Mouse (Mus musculus): ENCODE data around the gene Rhbdl1. TPM values are rescaled to one million over a fixed set of nuclear protein-coding genes. Genes with fewer than 3 reads are reported as not detected.

Gene Rhbdl1
- polyA plus RNA-seq, 1 experiment: 1.6 TPM

DNA sequence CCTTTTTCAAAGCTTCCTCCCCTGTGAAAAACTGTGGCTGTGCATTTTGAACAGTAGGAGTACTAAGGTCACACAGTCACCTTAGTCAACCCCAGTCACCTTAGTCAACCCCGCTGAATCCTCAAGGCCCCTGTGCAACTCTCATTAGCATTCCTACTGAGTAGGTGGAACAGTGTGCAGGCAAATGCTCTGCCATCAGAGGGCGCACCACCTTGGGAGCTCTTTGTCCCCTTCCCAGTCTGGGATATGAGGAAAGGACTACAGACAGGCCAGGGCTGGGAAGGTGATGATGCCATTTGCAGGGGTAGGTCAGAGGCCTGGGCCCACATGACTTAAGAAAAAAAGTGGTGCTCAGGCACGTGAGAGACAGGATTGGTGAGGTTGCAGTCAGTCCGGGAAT lies 42.2 kb upstream of the Rhbdl1 start:
- TF ChIP-seq POLR2A (IDR thresholded peaks at IDR 0.05; ENCODE audit: borderline replicate concordance, low read depth, low read length) (no peak), CTCF (IDR thresholded peaks at IDR 0.05; ENCODE audit: low read depth, low read length) (peak; percentile 58)
- Histone ChIP-seq H3K4me3 (ENCODE audit: insufficient read depth, low read length) (no peak overlapping the region), H3K4me1 (ENCODE audit: control insufficient read depth, insufficient read depth, low read length) (peaks cover 10% of the 10 kb centered on the region), H3K27ac (ENCODE audit: insufficient read depth, low read depth, low read length) (no peak overlapping the region)

DNA sequence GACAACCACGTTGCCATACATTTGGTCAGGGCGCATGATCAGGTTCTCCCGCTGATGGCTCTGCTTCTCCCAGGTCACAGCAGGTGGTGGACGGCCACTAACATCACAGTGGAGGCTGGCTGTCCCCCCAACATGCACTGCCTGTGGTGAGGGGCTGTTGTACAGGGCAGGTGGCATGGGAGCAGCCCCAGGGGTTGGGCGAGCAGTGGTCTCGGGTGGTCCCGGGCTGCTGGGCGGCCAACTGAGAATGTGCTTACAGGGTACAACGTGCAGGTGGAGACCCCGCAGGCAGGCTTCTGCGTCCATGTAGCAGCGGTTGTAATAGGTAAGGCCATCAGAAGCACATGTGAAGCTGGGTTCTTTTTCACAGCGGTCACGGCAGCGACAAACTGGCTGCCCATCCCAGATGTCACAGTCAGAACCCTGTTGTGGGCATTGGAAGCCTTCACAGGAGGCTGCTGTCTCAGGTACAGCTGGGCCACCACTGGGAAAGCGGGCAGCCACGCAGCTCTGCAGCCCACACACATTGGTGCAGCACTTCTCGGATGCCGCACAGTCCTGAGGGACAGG lies 41.6 kb upstream of the Rhbdl1 start:
- Histone ChIP-seq H3K27ac (ENCODE audit: insufficient read depth, low read depth, low read length) (no peak overlapping the region), H3K4me1 (ENCODE audit: control insufficient read depth, insufficient read depth, low read length) (peaks cover 14% of the 10 kb centered on the region), H3K4me3 (ENCODE audit: insufficient read depth, low read length) (no peak overlapping the region)
- TF ChIP-seq POLR2A (IDR thresholded peaks at IDR 0.05; ENCODE audit: borderline replicate concordance, low read depth, low read length): no peak
- TF ChIP-seq CTCF (IDR thresholded peaks at IDR 0.05; ENCODE audit: low read depth, low read length): no peak

DNA sequence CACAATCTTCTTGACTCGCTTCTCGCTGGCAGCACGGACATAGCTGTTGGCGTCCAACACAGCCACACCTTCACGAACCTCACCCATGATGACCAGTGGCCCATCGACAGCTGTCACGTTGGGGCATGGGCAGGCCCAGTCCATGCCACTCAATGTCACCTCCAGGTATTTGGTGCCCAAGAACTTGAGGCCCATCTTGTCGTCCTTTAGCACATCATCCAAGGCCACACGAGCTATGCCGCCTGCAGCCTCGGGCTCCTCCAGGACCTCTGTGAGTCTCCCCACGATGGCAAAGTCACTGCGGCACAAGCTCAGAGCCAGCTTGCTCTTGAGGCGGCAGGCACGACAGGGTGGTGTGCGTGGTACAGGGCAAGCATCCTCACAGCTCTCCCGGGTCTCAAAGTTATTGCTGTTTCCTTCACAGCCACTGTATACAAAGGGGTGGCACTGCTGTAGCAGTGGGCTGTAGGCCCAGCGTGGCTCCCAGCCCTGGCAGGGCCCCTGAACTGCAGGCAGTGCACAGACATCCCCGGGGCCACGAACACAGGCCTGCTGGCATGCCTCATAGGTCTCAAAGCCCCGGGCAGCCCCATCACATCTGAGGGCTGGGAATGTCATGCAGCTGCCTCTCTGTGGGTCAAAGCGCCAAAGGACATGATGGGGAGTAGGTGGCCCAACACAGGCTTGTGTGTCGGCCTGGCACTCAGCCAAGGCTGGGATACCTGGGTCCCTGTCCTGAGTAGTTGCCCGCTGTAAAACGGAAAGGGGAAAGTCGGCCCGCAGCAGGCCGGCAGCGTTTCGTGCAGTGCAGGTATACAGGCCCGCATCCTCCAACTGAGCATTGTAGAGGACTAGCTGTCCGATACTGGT lies 40.9 kb upstream of the Rhbdl1 start:
- Histone ChIP-seq H3K27ac (ENCODE audit: insufficient read depth, low read depth, low read length) (no peak overlapping the region), H3K4me1 (ENCODE audit: control insufficient read depth, insufficient read depth, low read length) (peaks cover 14% of the 10 kb centered on the region), H3K4me3 (ENCODE audit: insufficient read depth, low read length) (no peak overlapping the region)
- TF ChIP-seq POLR2A (IDR thresholded peaks at IDR 0.05; ENCODE audit: borderline replicate concordance, low read depth, low read length) (no peak), CTCF (IDR thresholded peaks at IDR 0.05; ENCODE audit: low read depth, low read length) (no peak)

DNA sequence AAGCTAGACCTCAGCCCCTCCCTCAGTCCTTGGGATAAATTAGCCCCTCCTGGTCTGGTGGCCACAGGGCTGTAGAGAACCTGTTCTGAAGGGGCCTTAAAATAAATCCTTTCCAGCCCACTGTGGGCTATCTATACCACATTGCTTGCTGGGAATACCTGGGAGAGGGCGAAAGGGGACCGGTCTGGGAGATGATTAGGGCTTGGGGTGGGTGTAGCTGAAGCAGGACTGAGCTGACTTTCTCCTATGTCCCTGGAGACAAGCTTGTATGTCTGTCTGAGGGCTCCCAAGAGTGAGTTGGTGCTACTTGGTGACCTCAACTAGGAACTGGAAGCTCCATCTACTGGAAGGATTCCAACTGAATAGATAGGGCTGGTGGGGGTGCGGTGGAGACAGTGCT lies 39.9 kb upstream of the Rhbdl1 start:
- Histone ChIP-seq H3K4me3 (ENCODE audit: insufficient read depth, low read length) (no peak overlapping the region), H3K4me1 (ENCODE audit: control insufficient read depth, insufficient read depth, low read length) (peaks cover 14% of the 10 kb centered on the region), H3K27ac (ENCODE audit: insufficient read depth, low read depth, low read length) (no peak overlapping the region)
- no peak for TF ChIP-seq CTCF (IDR thresholded peaks at IDR 0.05; ENCODE audit: low read depth, low read length)
- TF ChIP-seq POLR2A (IDR thresholded peaks at IDR 0.05; ENCODE audit: borderline replicate concordance, low read depth, low read length): no peak

DNA sequence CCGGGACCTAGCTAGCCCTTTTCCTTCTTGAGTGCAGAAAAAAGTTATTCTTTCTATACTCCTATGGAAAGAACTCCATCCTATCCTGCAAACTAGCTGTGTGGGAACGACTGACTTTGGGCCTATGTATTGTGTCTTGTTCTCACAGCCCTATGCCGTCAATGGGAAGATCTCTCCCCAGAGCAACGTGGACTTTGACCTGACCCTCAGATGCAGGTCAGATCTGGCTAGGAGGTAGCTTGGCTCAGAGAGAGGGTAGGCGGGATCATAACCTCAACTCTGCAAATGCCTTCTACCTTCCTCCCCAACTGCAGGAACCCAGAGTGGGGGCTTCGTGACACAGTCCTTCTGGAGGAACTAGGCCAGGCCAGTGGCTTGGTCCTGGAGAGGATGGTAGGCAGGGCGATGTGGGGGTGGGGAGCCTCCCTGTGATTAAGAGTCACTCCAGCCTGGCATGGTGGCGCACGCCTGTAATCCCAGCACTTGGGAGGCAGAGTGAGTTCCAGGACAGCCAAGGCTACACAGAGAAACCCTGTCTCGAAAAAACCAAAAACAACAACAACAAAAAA lies 39.3 kb upstream of the Rhbdl1 start:
- peak overlapping the region; percentile 74 for H3K4me3 ChIP-seq (ENCODE audit: insufficient read depth, low read length)
- H3K27ac ChIP-seq (ENCODE audit: insufficient read depth, low read depth, low read length): no peak overlapping the region
- H3K4me1 ChIP-seq (ENCODE audit: control insufficient read depth, insufficient read depth, low read length): peaks cover 18% of the 10 kb centered on the region
- no peak for TF ChIP-seq CTCF (IDR thresholded peaks at IDR 0.05; ENCODE audit: low read depth, low read length)
- no peak for TF ChIP-seq POLR2A (IDR thresholded peaks at IDR 0.05; ENCODE audit: borderline replicate concordance, low read depth, low read length)

DNA sequence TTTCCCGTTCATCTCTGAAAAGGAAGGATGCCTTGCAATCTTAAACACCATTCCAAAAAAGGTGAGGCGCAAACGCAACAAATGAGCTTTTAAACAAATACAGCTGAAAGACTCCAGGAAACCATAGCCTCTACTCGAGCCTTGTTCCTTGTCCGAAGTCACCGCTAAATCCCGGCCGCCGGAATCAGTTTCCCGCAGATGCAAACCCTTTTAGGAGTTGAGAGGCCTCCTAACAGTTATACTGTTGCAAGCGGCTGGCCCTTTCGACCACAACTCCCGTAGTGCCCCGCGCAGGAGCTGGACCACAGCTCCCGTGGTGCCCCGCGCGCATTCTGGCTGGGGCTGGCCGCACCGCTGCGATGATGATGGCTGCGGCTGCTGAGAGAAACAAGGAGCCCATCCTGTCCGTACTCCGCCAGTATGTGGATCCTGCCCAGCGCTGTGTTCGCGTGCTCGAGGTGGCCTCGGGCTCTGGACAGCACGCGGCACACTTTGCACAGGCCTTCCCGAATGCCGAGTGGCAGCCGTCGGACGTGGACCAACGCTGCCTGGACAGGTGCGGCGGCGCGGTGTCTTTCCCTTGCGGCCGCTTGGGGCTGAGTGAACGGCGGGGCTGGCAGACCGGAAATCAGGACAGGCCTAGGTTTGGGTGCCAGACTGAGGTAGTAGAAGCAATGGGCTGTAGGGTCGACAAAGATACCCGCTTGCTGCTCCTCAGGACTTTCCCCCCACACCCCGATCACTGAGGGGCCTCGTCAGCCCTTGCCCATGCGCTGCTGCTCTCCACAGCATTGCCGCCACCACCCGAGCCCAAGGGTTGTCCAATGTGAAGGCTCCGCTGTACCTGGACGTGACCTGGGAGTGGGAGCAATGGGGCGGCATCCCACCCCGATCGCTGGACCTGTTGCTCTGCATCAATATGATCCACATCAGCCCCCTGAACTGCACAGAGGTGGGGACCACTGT lies 38.4 kb upstream of the Rhbdl1 start:
- Histone ChIP-seq H3K27ac (ENCODE audit: insufficient read depth, low read depth, low read length) (peak overlapping the region; percentile 41), H3K4me3 (ENCODE audit: insufficient read depth, low read length) (peak overlapping the region; percentile 74), H3K4me1 (ENCODE audit: control insufficient read depth, insufficient read depth, low read length) (peaks cover 18% of the 10 kb centered on the region)
- no peak for TF ChIP-seq CTCF (IDR thresholded peaks at IDR 0.05; ENCODE audit: low read depth, low read length)

DNA sequence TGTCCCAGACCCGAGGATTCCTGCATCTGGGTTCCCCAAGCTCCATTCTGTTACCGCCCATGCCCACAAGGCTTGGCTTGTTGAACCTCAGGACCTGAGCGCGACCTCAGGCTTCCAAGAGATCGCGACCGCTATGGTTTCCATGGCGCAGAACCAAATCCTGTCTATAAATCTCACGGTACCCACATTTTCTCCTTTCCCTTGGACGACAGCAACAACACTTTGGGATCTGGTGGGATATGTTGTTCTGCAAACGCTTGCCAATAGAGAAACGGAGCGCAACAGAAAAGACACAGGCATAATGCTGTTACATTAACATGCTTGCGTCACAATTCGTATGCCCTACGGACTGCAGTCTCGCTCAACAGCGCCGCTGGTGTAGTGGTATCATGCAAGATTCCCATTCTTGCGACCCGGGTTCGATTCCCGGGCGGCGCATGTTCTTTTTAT lies 37.7 kb upstream of the Rhbdl1 start, which contains the start of gene Mettl26:
TSS of gene Mettl26 (plus strand) at position 354 of the 450 bp plus-strand sequence.
- Histone ChIP-seq H3K4me3 (ENCODE audit: insufficient read depth, low read length) (peak within 1 kb of the TSS; percentile 74), H3K4me1 (ENCODE audit: control insufficient read depth, insufficient read depth, low read length) (peaks cover 18% of the 10 kb centered on the region), H3K27ac (ENCODE audit: insufficient read depth, low read depth, low read length) (peak within 1 kb of the TSS; percentile 41)
- no peak for TF ChIP-seq CTCF (IDR thresholded peaks at IDR 0.05; ENCODE audit: low read depth, low read length)
- no peak for TF ChIP-seq POLR2A (IDR thresholded peaks at IDR 0.05; ENCODE audit: borderline replicate concordance, low read depth, low read length)

DNA sequence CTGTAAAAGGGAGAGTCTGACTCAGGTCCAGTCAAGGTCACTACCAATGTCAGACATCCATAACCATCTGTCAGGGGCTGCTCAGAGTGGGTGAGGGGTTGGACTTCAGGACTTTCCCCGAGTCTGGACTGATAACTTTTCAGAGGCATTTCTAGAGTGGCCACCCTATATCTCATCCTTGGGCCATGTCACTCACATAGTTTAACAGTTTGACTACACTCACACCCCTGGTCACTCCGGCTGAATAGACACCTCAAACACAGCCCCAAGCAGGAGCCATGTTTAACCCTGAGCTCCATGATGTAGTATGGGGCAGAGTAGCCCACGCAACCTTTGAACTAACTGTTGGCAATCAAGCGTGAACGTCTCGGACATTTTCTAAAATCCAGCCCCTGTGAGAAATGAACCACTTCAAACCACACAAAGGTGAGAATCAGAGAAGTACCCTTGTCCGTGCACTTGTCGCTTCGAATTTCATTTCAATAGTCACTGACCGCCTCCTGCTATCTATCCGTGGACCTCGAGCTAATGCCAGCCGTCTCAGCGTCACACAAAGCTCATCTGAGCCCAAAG lies 37.1 kb upstream of the Rhbdl1 start:
- peaks cover 18% of the 10 kb centered on the region for H3K4me1 ChIP-seq (ENCODE audit: control insufficient read depth, insufficient read depth, low read length)
- TF ChIP-seq POLR2A (IDR thresholded peaks at IDR 0.05; ENCODE audit: borderline replicate concordance, low read depth, low read length) (no peak), CTCF (IDR thresholded peaks at IDR 0.05; ENCODE audit: low read depth, low read length) (no peak)
- no peak overlapping the region for H3K27ac ChIP-seq (ENCODE audit: insufficient read depth, low read depth, low read length)
- peak overlapping the region; percentile 64 for H3K4me3 ChIP-seq (ENCODE audit: insufficient read depth, low read length)
